Mouse (Mus musculus): ENCODE results near the gene Cpn2.
A peak's percentile ranks its signal among the peaks of the same experiment; 100 is the strongest.

The Cpn2 gene

GRCm38 (mm10) chr16:30267359-30267758 is at the start of gene Cpn2:
Gene Cpn2, minus strand, starts transcription at chr16:30267499.
- no peak for DNase-seq (ENCODE audit: low read depth, low spot score)

- DNase-seq (ENCODE audit: low read depth, low spot score) = no peak
Measured at GRCm38 (mm10) chr16:30314236-30314635, 46.9 kb upstream of the Cpn2 start.

GRCm38 (mm10) chr16:30310647-30311046 is 43.3 kb upstream of the Cpn2 start, which contains the start of gene Gp5:
Gene Gp5, minus strand, starts transcription at chr16:30310779.
- DNase-seq (ENCODE audit: low read depth, low spot score) = no peak

GRCm38 (mm10) chr16:30310171-30310515 is 42.8 kb upstream of the Cpn2 start:
- DNase-seq (ENCODE audit: low read depth, low spot score) = no peak

GRCm38 (mm10) chr16:30309395-30310170 is 42.3 kb upstream of the Cpn2 start:
- DNase-seq (ENCODE audit: low read depth, low spot score) = no peak

- DNase-seq (ENCODE audit: low read depth, low spot score) = peak; percentile 17
Measured at GRCm38 (mm10) chr16:30308616-30309394, 41.5 kb upstream of the Cpn2 start.

- no peak for DNase-seq (ENCODE audit: low read depth, low spot score)
Measured at GRCm38 (mm10) chr16:30307961-30308615, 40.8 kb upstream of the Cpn2 start.

- DNase-seq (ENCODE audit: low read depth, low spot score) = no peak
Measured at GRCm38 (mm10) chr16:30307306-30307705, 40.0 kb upstream of the Cpn2 start.

GRCm38 (mm10) chr16:30306102-30306501 is 38.8 kb upstream of the Cpn2 start:
- no peak for DNase-seq (ENCODE audit: low read depth, low spot score)

- DNase-seq (ENCODE audit: low read depth, low spot score) = no peak
Measured at GRCm38 (mm10) chr16:30304236-30304635, 36.9 kb upstream of the Cpn2 start.

- DNase-seq (ENCODE audit: low read depth, low spot score) = no peak
Measured at GRCm38 (mm10) chr16:30303411-30303810, 36.1 kb upstream of the Cpn2 start.

- no peak for DNase-seq (ENCODE audit: low read depth, low spot score)
Measured at GRCm38 (mm10) chr16:30302686-30303085, 35.4 kb upstream of the Cpn2 start.

GRCm38 (mm10) chr16:30299711-30300277 is 32.5 kb upstream of the Cpn2 start:
- no peak for DNase-seq (ENCODE audit: low read depth, low spot score)

- no peak for DNase-seq (ENCODE audit: low read depth, low spot score)
Measured at GRCm38 (mm10) chr16:30297450-30297849, 30.2 kb upstream of the Cpn2 start.

- DNase-seq (ENCODE audit: low read depth, low spot score) = no peak
Measured at GRCm38 (mm10) chr16:30296601-30297275, 29.4 kb upstream of the Cpn2 start.

GRCm38 (mm10) chr16:30295106-30295505 is 27.8 kb upstream of the Cpn2 start:
- no peak for DNase-seq (ENCODE audit: low read depth, low spot score)

GRCm38 (mm10) chr16:30290436-30290835 is 23.1 kb upstream of the Cpn2 start:
- no peak for DNase-seq (ENCODE audit: low read depth, low spot score)

GRCm38 (mm10) chr16:30285701-30286100 is 18.4 kb upstream of the Cpn2 start:
- DNase-seq (ENCODE audit: low read depth, low spot score) = no peak

GRCm38 (mm10) chr16:30283743-30284337 is 16.5 kb upstream of the Cpn2 start:
- DNase-seq (ENCODE audit: low read depth, low spot score) = no peak

GRCm38 (mm10) chr16:30282844-30283495 is 15.7 kb upstream of the Cpn2 start, which contains the start of gene Lrrc15:
Gene Lrrc15, minus strand, starts transcription at chr16:30283256.
- no peak for DNase-seq (ENCODE audit: low read depth, low spot score)
